Mouse (Mus musculus) thymus, adult 2 months (tissue): ENCODE measurements around the gene Nup188. TPM values are rescaled to one million over a fixed set of nuclear protein-coding genes. Genes with fewer than 3 reads are reported as not detected.

Source experiments
- DNase-seq: peaks from one replicate; pipeline ENCODE4 v3.0.0; 2021
- H3K27ac ChIP-seq: fragments of 200-500 bp; 2 replicates; pipeline ENCODE4 v1.5.1; 2012; ENCODE audit warnings: low read length, control low read depth; ENCODE audit not compliant: control insufficient read depth, insufficient read depth
- H3K27me3 ChIP-seq: fragments of 200-500 bp; 2 replicates; pipeline ENCODE4 v1.6.1; 2012; ENCODE audit warnings: mild to moderate bottlenecking, low read length, moderate library complexity, mixed read lengths; ENCODE audit not compliant: control insufficient read depth, insufficient read depth
- H3K36me3 ChIP-seq: fragments of 200-500 bp; 2 replicates; pipeline ENCODE4 v1.6.1; 2012; ENCODE audit warnings: mild to moderate bottlenecking, low read length, moderate library complexity; ENCODE audit not compliant: control insufficient read depth, insufficient read depth
- H3K4me1 ChIP-seq: fragments of 200-500 bp; replicated peaks from 2 replicates; pipeline ENCODE4 v1.6.1; 2012; ENCODE audit warnings: low read length; ENCODE audit not compliant: control insufficient read depth, insufficient read depth
- H3K4me3 ChIP-seq: fragments of 200-500 bp; 2 replicates; pipeline ENCODE4 v1.5.1; 2012; ENCODE audit warnings: mild to moderate bottlenecking, low read length, control low read depth, moderate library complexity; ENCODE audit not compliant: control insufficient read depth, insufficient read depth
- CTCF ChIP-seq: fragments of 200-500 bp; IDR thresholded peaks from 2 replicates; pipeline ENCODE4 v1.5.1; 2012; ENCODE audit warnings: mild to moderate bottlenecking, control low read depth, low read length, moderate library complexity, borderline replicate concordance; ENCODE audit not compliant: control insufficient read depth, poor library complexity, insufficient read depth; ENCODE audit errors: extremely low read depth
- POLR2A ChIP-seq: fragments of 200-500 bp; IDR thresholded peaks from 2 replicates; pipeline ENCODE4 v1.6.1; 2012; ENCODE audit warnings: mild to moderate bottlenecking, low read length, control low read depth, moderate library complexity; ENCODE audit not compliant: control insufficient read depth, poor library complexity, insufficient read depth; ENCODE audit errors: extremely low read depth
- WGBS: fragments of 180-500 bp; shearing (Covaris S2); methylation state at CpG from one replicate; pipeline ENCODE4 v1.1.7; 2018; 5-methylcytosine and 5-hydroxymethylcytosine counted together
- polyA plus RNA-seq: library from polyadenylated mRNA; depleted of rRNA; stranded (reverse); fragments of >200 nt; gene quantifications from 2 replicates; pipeline ENCODE4 v1.2.3, GENCODE M21; 2012

The Nup188 gene
- polyA plus RNA-seq, 1 experiment, result 77.4 TPM

GRCm38 (mm10) chr2:30306087-30306486 is 19.9 kb downstream of the Nup188 start:
- Histone ChIP-seq H3K27ac (no peak overlapping the region), H3K27me3 (no peaks in the 10 kb centered on the region), H3K4me3 (no peak overlapping the region), H3K36me3 (peaks cover 58% of the 10 kb centered on the region), H3K4me1 (no peaks in the 10 kb centered on the region)
- no peak for DNase-seq
- 89% methylated on average over 7 of the region's 7 CpGs for WGBS
- no peak for TF ChIP-seq CTCF
- no peak for TF ChIP-seq POLR2A

GRCm38 (mm10) chr2:30309351-30309750 is 23.2 kb downstream of the Nup188 start:
- Histone ChIP-seq H3K4me1 (no peaks in the 10 kb centered on the region), H3K27ac (no peak overlapping the region), H3K36me3 (peaks cover 64% of the 10 kb centered on the region), H3K4me3 (no peak overlapping the region), H3K27me3 (no peaks in the 10 kb centered on the region)
- TF ChIP-seq POLR2A, result no peak
- no peak for TF ChIP-seq CTCF
- DNase-seq, result no peak
- 94% methylated on average over 3 of the region's 3 CpGs for WGBS

- TF ChIP-seq POLR2A (no peak), CTCF (no peak)
- Histone ChIP-seq H3K4me1 (no peaks in the 10 kb centered on the region), H3K27me3 (no peaks in the 10 kb centered on the region), H3K4me3 (no peak overlapping the region), H3K27ac (no peak overlapping the region), H3K36me3 (peaks cover 79% of the 10 kb centered on the region)
- 96% methylated on average over 2 of the region's 2 CpGs for WGBS
- DNase-seq, result no peak
Observed at GRCm38 (mm10) chr2:30311481-30311880, 25.3 kb downstream of the Nup188 start.

GRCm38 (mm10) chr2:30316136-30316535 is 29.9 kb downstream of the Nup188 start:
- Histone ChIP-seq H3K36me3 (peaks cover 83% of the 10 kb centered on the region), H3K4me3 (no peak overlapping the region), H3K27me3 (no peaks in the 10 kb centered on the region), H3K27ac (no peak overlapping the region), H3K4me1 (no peaks in the 10 kb centered on the region)
- DNase-seq, result no peak
- no peak for TF ChIP-seq CTCF
- no peak for TF ChIP-seq POLR2A
- WGBS, result 94% methylated on average over 4 of the region's 4 CpGs

GRCm38 (mm10) chr2:30316955-30317354 is 30.8 kb downstream of the Nup188 start:
- DNase-seq, result no peak
- Histone ChIP-seq H3K27ac (no peak overlapping the region), H3K27me3 (no peaks in the 10 kb centered on the region), H3K36me3 (peaks cover 81% of the 10 kb centered on the region), H3K4me1 (no peaks in the 10 kb centered on the region), H3K4me3 (no peak overlapping the region)
- TF ChIP-seq POLR2A (no peak), CTCF (no peak)
- 94% methylated on average over 5 of the region's 5 CpGs for WGBS

- Histone ChIP-seq H3K27ac (no peak overlapping the region), H3K4me1 (no peaks in the 10 kb centered on the region), H3K4me3 (no peak overlapping the region), H3K27me3 (no peaks in the 10 kb centered on the region), H3K36me3 (peaks cover 81% of the 10 kb centered on the region)
- WGBS, result 98% methylated on average over 4 of the region's 4 CpGs
- DNase-seq, result no peak
- no peak for TF ChIP-seq POLR2A
- no peak for TF ChIP-seq CTCF
Observed at GRCm38 (mm10) chr2:30319260-30319659, 33.1 kb downstream of the Nup188 start.

GRCm38 (mm10) chr2:30323111-30323510 is 36.9 kb downstream of the Nup188 start:
- TF ChIP-seq CTCF (no peak), POLR2A (no peak)
- Histone ChIP-seq H3K27ac (no peak overlapping the region), H3K4me1 (no peaks in the 10 kb centered on the region), H3K36me3 (peaks cover 70% of the 10 kb centered on the region), H3K27me3 (no peaks in the 10 kb centered on the region), H3K4me3 (no peak overlapping the region)
- 95% methylated on average over 7 of the region's 7 CpGs for WGBS
- no peak for DNase-seq
